Mouse (Mus musculus) intestine, embryonic 15.5 days (tissue): ENCODE results near the gene Htra3. TPM values are rescaled to one million over a fixed set of nuclear protein-coding genes. Genes with fewer than 3 reads are reported as not detected.

Source experiments
- ATAC-seq: fragments of 200-750 bp; cut with Nextera tagmentation; 2 replicates; pipeline ENCODE4 v1.8.0; 2017; ENCODE audit warnings: moderate TSS enrichment, moderate library complexity
- H3K27ac ChIP-seq: fragments of 300-500 bp; sonication (generic); 2 replicates; pipeline ENCODE4 v1.5.1; 2015; ENCODE audit warnings: mild to moderate bottlenecking, inconsistent platforms
- H3K27me3 ChIP-seq: fragments of 300-500 bp; sonication (generic); replicated peaks from 2 replicates; pipeline ENCODE4 v1.6.1; 2015; ENCODE audit warnings: inconsistent platforms
- H3K36me3 ChIP-seq: fragments of 300-500 bp; sonication (generic); 2 replicates; pipeline ENCODE4 v1.6.1; 2015; ENCODE audit warnings: inconsistent platforms
- H3K4me1 ChIP-seq: fragments of 300-500 bp; sonication (generic); replicated peaks from 2 replicates; pipeline ENCODE4 v1.6.1; 2015; ENCODE audit warnings: inconsistent platforms
- H3K4me2 ChIP-seq: fragments of 300-500 bp; sonication (generic); replicated peaks from 2 replicates; pipeline ENCODE4 v1.6.1; 2015; ENCODE audit warnings: mild to moderate bottlenecking, inconsistent platforms
- H3K4me3 ChIP-seq: fragments of 300-500 bp; sonication (generic); replicated peaks from 2 replicates; pipeline ENCODE4 v1.5.1; 2015; ENCODE audit warnings: inconsistent platforms
- H3K9ac ChIP-seq: fragments of 300-500 bp; sonication (generic); 2 replicates; pipeline ENCODE4 v1.6.1; 2015; ENCODE audit warnings: inconsistent platforms
- H3K9me3 ChIP-seq: fragments of 300-500 bp; sonication (generic); 2 replicates; pipeline ENCODE4 v1.6.1; 2016; ENCODE audit warnings: inconsistent platforms
- WGBS: fragments of 180-500 bp; shearing (Covaris S2); methylation state at CpG from one replicate; pipeline ENCODE4 v1.1.7; 2015; 5-methylcytosine and 5-hydroxymethylcytosine counted together
- polyA plus RNA-seq: library from polyadenylated mRNA; unstranded; fragments of >200 nt; fragmentation: Nextera tagmentation; extraction: Ambion mirVana; gene quantifications from 2 replicates; pipeline ENCODE4 v1.2.1, GENCODE M21; 2015

Gene Htra3
- 47.2 and 48.2 TPM in 2 replicates for polyA plus RNA-seq

GRCm38 (mm10) chr5:35679256-35680155 is at the start of gene Htra3:
Gene Htra3, minus strand, starts transcription at chr5:35679782.
- H3K9me3 ChIP-seq, result no peaks in the 10 kb centered on the region
- peak within 1 kb of the TSS; percentile 56 for H3K9ac ChIP-seq
- no peak within 1 kb of the TSS for H3K27ac ChIP-seq
- H3K27me3 ChIP-seq, result peaks cover 27% of the 10 kb centered on the region
- WGBS, result 10% methylated on average over 40 of the region's 42 CpGs
- H3K4me3 ChIP-seq, result peak within 1 kb of the TSS; percentile 51
- peaks cover 26% of the 10 kb centered on the region for H3K4me1 ChIP-seq
- H3K36me3 ChIP-seq, result no peaks in the 10 kb centered on the region
- peak; percentile 37 for ATAC-seq
- H3K4me2 ChIP-seq, result peak within 1 kb of the TSS; percentile 91

DNA sequence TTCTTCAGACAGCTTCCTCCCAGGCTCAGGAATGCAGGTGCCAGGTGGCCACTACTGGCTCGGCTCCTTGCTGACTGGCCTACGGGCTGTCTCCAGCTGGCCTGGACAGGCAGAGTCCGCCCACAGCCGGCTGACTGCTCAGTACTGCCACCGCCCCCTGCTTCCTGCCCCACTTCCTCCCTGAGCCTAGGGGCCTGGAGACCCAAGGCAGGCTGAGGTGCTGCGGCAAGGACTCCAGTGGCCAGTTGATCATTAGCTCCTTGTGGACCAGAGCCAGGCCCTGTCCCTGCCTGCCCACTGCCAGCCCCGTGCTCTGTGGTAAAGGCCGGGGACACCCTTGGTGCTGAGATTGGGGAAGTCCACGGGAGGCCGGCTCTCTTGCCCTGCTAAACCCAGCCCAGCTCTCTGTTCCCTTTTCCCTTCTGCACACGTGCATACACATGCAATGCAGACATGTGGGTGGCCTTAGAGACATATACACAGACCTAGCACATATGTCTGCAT is 49.4 kb upstream of the Htra3 start:
- no peaks in the 10 kb centered on the region for H3K9me3 ChIP-seq
- peak overlapping the region; percentile 72 for H3K27ac ChIP-seq
- 38% methylated on average over 11 of the region's 11 CpGs for WGBS
- peak; percentile 82 for ATAC-seq
- H3K36me3 ChIP-seq, result no peaks in the 10 kb centered on the region
- peaks cover 24% of the 10 kb centered on the region for H3K4me1 ChIP-seq
- H3K27me3 ChIP-seq, result no peaks in the 10 kb centered on the region
- H3K4me2 ChIP-seq, result peak overlapping the region; percentile 28; the same call in 1 of the 2 replicates
- 0 out of 2 replicates have a peak overlapping the region, but pooled peaks have one; percentile 12 for H3K9ac ChIP-seq
- H3K4me3 ChIP-seq, result 0 out of 2 replicates have a peak overlapping the region, but pooled peaks have one; percentile 13

- no peaks in the 10 kb centered on the region for H3K36me3 ChIP-seq
- no peaks in the 10 kb centered on the region for H3K9me3 ChIP-seq
- peak overlapping the region; percentile 28 for H3K4me2 ChIP-seq
- 77% methylated on average over 12 of the region's 12 CpGs for WGBS
- ATAC-seq, result no peak
- H3K27ac ChIP-seq, result peak overlapping the region; percentile 72; the same call in 1 of the 2 replicates
- peak overlapping the region; percentile 13; the same call in 1 of the 2 replicates for H3K4me3 ChIP-seq
- no peaks in the 10 kb centered on the region for H3K27me3 ChIP-seq
- peaks cover 19% of the 10 kb centered on the region for H3K4me1 ChIP-seq
- H3K9ac ChIP-seq, result 0 out of 2 replicates have a peak overlapping the region, but pooled peaks have one; percentile 12
These were observed 48.9 kb upstream of the Htra3 start for GRCm38 (mm10) chr5:35728344-35728956.

DNA sequence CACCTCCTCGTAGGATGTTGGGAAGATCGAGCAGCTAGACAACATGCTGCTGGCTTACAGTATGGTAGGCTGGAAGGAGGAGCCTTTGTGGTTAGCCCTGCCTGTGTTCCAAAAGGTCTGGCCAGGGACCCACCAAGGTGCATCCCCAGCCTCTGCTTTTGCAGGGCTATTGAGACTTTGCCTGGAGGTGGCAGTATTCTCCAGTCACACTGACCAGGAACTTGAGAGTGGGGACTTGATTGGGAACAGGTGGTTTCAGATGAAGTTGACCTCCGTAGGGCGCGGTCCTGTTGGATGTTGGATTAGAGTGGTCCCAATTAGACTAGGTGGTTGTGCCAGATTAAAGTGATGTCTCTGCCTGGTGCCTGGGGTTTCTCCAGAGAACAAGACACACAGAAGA is 47.9 kb upstream of the Htra3 start:
- H3K4me1 ChIP-seq, result peaks cover 26% of the 10 kb centered on the region
- no peaks in the 10 kb centered on the region for H3K9me3 ChIP-seq
- no peak for ATAC-seq
- H3K36me3 ChIP-seq, result no peaks in the 10 kb centered on the region
- H3K27me3 ChIP-seq, result no peaks in the 10 kb centered on the region
- H3K9ac ChIP-seq, result no peak overlapping the region
- no peak overlapping the region for H3K4me2 ChIP-seq
- WGBS, result 88% methylated on average over 5 of the region's 5 CpGs
- H3K4me3 ChIP-seq, result no peak overlapping the region
- H3K27ac ChIP-seq, result no peak overlapping the region

GRCm38 (mm10) chr5:35725840-35726239 is 46.3 kb upstream of the Htra3 start:
- no peak for ATAC-seq
- 79% methylated on average over 3 of the region's 3 CpGs for WGBS

DNA sequence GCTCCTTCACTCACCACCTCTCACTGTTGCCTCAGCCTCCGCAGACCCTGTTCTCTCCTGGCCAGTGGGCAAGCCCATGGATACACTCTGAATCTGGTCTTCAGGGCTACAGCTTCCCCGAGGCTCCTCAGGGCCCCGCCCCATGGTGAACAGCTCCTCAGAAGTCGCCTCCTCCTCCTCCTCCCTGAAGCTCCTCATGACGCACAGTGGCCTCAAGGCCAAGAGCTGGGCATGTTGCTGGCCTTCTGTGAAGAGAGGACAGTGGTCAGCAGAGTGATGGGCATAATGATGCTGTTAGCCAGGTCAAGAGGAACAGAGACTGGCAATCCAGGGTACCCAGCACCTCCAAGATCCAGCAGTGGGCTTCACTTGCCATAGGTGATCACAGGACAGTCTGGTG is 44.3 kb upstream of the Htra3 start:
- Histone ChIP-seq H3K4me1 (peaks cover 41% of the 10 kb centered on the region), H3K9me3 (no peaks in the 10 kb centered on the region), H3K9ac (no peak overlapping the region), H3K27me3 (no peaks in the 10 kb centered on the region), H3K4me2 (no peak overlapping the region), H3K36me3 (no peaks in the 10 kb centered on the region), H3K27ac (no peak overlapping the region), H3K4me3 (no peak overlapping the region)
- no peak for ATAC-seq
- WGBS, result 77% methylated on average over 5 of the region's 5 CpGs

More at GRCm38 (mm10) chr5:35725840-35726239, 46.3 kb upstream of the Htra3 start:
- Histone ChIP-seq H3K36me3 (no peaks in the 10 kb centered on the region), H3K27me3 (no peaks in the 10 kb centered on the region), H3K4me2 (no peak overlapping the region), H3K4me1 (peaks cover 33% of the 10 kb centered on the region), H3K27ac (no peak overlapping the region), H3K9me3 (no peaks in the 10 kb centered on the region), H3K9ac (no peak overlapping the region), H3K4me3 (no peak overlapping the region)

DNA sequence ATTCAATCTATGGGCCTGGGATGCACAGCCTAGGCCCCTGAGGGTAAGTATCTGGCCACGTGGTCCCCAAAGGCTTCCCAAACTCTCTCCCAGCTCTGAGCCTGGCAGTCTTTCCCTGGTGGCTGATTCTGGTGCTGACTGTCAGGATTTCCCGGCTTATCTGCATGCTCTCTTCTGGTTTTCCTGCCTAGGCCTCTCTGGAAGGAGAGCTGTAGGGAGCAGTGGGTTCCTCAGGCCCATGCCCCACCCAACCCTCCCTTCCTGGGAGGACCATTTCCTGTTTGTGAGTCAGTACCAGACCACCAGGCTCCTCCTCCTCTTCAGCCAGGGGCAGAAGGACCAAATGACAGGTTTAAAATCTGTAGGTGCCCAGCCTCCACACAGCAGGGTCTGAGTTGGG is 43.1 kb upstream of the Htra3 start:
- ATAC-seq, result no peak
- Histone ChIP-seq H3K4me3 (no peak overlapping the region), H3K9me3 (no peaks in the 10 kb centered on the region), H3K36me3 (no peaks in the 10 kb centered on the region), H3K4me2 (no peak overlapping the region), H3K9ac (no peak overlapping the region), H3K4me1 (peaks cover 39% of the 10 kb centered on the region), H3K27me3 (no peaks in the 10 kb centered on the region), H3K27ac (no peak overlapping the region)
- WGBS, result 34% methylated on average over 2 of the region's 2 CpGs

- no peak overlapping the region for H3K4me3 ChIP-seq
- H3K4me2 ChIP-seq, result no peak overlapping the region
- 85% methylated on average over 2 of the region's 2 CpGs for WGBS
- H3K9ac ChIP-seq, result no peak overlapping the region
- no peaks in the 10 kb centered on the region for H3K9me3 ChIP-seq
- H3K27ac ChIP-seq, result no peak overlapping the region
- H3K4me1 ChIP-seq, result peaks cover 39% of the 10 kb centered on the region
- ATAC-seq, result no peak
- H3K36me3 ChIP-seq, result no peaks in the 10 kb centered on the region
- no peaks in the 10 kb centered on the region for H3K27me3 ChIP-seq
These were observed 42.4 kb upstream of the Htra3 start for GRCm38 (mm10) chr5:35721933-35722332.

GRCm38 (mm10) chr5:35719880-35720279 is 40.3 kb upstream of the Htra3 start:
- Histone ChIP-seq H3K4me1 (peaks cover 39% of the 10 kb centered on the region), H3K36me3 (no peaks in the 10 kb centered on the region)

GRCm38 (mm10) chr5:35719343-35719742 is 39.8 kb upstream of the Htra3 start:
- H3K27ac ChIP-seq, result peak overlapping the region; percentile 49; the same call in 1 of the 2 replicates
- no peaks in the 10 kb centered on the region for H3K27me3 ChIP-seq
- ATAC-seq, result no peak
- peaks cover 39% of the 10 kb centered on the region for H3K4me1 ChIP-seq
- no peaks in the 10 kb centered on the region for H3K36me3 ChIP-seq
- no peaks in the 10 kb centered on the region for H3K9me3 ChIP-seq
- no peak overlapping the region for H3K4me2 ChIP-seq
- no peak overlapping the region for H3K4me3 ChIP-seq
- no peak overlapping the region for H3K9ac ChIP-seq

More at GRCm38 (mm10) chr5:35719880-35720279, 40.3 kb upstream of the Htra3 start:
- WGBS, result 76% methylated on average over 1 of the region's 1 CpGs
- Histone ChIP-seq H3K4me3 (no peak overlapping the region), H3K27me3 (no peaks in the 10 kb centered on the region), H3K4me2 (no peak overlapping the region), H3K27ac (no peak overlapping the region), H3K9me3 (no peaks in the 10 kb centered on the region), H3K9ac (no peak overlapping the region)
- no peak for ATAC-seq

GRCm38 (mm10) chr5:35718817-35719216 is 39.2 kb upstream of the Htra3 start:
- ATAC-seq, result peak; percentile 39
- Histone ChIP-seq H3K4me2 (no peak overlapping the region), H3K9me3 (no peaks in the 10 kb centered on the region), H3K36me3 (no peaks in the 10 kb centered on the region), H3K27me3 (no peaks in the 10 kb centered on the region), H3K9ac (no peak overlapping the region), H3K27ac (peak overlapping the region; percentile 49), H3K4me3 (no peak overlapping the region), H3K4me1 (peaks cover 39% of the 10 kb centered on the region)
- 50% methylated on average over 11 of the region's 11 CpGs for WGBS

DNA sequence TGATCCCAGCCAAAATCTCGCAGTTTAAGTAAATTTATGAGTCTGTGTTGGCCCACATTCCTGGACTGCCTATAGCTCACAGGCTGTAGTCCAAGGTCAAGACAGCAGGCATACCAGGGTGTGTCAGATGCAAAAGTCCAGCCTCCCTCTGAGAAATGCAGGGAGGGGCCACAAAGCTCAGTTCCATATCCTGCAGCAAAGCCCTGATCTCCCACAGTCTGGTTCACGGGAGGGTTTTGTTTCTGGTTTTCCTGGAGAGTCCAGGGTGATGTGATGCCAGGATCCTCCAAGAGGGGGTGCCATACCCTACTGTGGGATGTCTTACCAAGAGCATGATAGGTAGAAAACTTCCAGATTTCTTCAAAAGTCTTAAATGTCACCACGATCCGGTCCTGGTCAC is 38.4 kb upstream of the Htra3 start:
- H3K9ac ChIP-seq, result no peak overlapping the region
- H3K4me2 ChIP-seq, result no peak overlapping the region
- no peaks in the 10 kb centered on the region for H3K27me3 ChIP-seq
- WGBS, result 33% methylated on average over 4 of the region's 4 CpGs
- H3K4me3 ChIP-seq, result no peak overlapping the region
- H3K27ac ChIP-seq, result peak overlapping the region; percentile 49; the same call in 1 of the 2 replicates
- ATAC-seq, result peak; percentile 87
- no peaks in the 10 kb centered on the region for H3K9me3 ChIP-seq
- H3K36me3 ChIP-seq, result no peaks in the 10 kb centered on the region
- peaks cover 37% of the 10 kb centered on the region for H3K4me1 ChIP-seq
